Mouse (Mus musculus) midbrain, embryonic 15.5 days (tissue): Measurements from ENCODE around the gene Tomt. TPM values are rescaled to one million over a fixed set of nuclear protein-coding genes. Genes with fewer than 3 reads are reported as not detected.

Experiments
- ATAC-seq: fragments of 200-750 bp; cut with Nextera tagmentation; replicated peaks from 2 replicates; pipeline ENCODE4 v1.8.0; 2017; ENCODE audit warnings: moderate TSS enrichment
- H3K27ac ChIP-seq: fragments of 300-500 bp; sonication (generic); 2 replicates; pipeline ENCODE4 v1.5.1; 2015; ENCODE audit warnings: mild to moderate bottlenecking, inconsistent platforms
- H3K27me3 ChIP-seq: fragments of 300-500 bp; sonication (generic); replicated peaks from 2 replicates; pipeline ENCODE4 v1.6.1; 2015; ENCODE audit warnings: inconsistent platforms
- H3K36me3 ChIP-seq: fragments of 300-500 bp; sonication (generic); replicated peaks from 2 replicates; pipeline ENCODE4 v1.6.1; 2015; ENCODE audit warnings: inconsistent platforms
- H3K4me1 ChIP-seq: fragments of 300-500 bp; sonication (generic); 2 replicates; pipeline ENCODE4 v1.6.1; 2015; ENCODE audit warnings: inconsistent platforms
- H3K4me2 ChIP-seq: fragments of 300-500 bp; sonication (generic); 2 replicates; pipeline ENCODE4 v1.6.1; 2015; ENCODE audit warnings: inconsistent platforms, mild to moderate bottlenecking, moderate library complexity
- H3K4me3 ChIP-seq: fragments of 300-500 bp; sonication (generic); 2 replicates; pipeline ENCODE4 v1.5.1; 2015; ENCODE audit warnings: mild to moderate bottlenecking, inconsistent platforms
- H3K9ac ChIP-seq: fragments of 300-500 bp; sonication (generic); 2 replicates; pipeline ENCODE4 v1.6.1; 2015; ENCODE audit warnings: mild to moderate bottlenecking, inconsistent platforms
- H3K9me3 ChIP-seq: fragments of 300-500 bp; sonication (generic); 2 replicates; pipeline ENCODE4 v1.6.1; 2016; ENCODE audit warnings: inconsistent platforms
- WGBS: fragments of 180-500 bp; shearing (Covaris S2); methylation state at CpG from one replicate; pipeline ENCODE4 v1.1.7; 2015; ENCODE audit warnings: mixed read lengths; 5-methylcytosine and 5-hydroxymethylcytosine counted together
- polyA plus RNA-seq: library from polyadenylated mRNA; unstranded; fragments of >200 nt; fragmentation: Nextera tagmentation; extraction: Ambion mirVana; gene quantifications from 2 replicates; pipeline ENCODE4 v1.2.1, GENCODE M21; 2015

The Tomt gene
- polyA plus RNA-seq, 1 experiment from 2014 or later, result 0.54 TPM

DNA sequence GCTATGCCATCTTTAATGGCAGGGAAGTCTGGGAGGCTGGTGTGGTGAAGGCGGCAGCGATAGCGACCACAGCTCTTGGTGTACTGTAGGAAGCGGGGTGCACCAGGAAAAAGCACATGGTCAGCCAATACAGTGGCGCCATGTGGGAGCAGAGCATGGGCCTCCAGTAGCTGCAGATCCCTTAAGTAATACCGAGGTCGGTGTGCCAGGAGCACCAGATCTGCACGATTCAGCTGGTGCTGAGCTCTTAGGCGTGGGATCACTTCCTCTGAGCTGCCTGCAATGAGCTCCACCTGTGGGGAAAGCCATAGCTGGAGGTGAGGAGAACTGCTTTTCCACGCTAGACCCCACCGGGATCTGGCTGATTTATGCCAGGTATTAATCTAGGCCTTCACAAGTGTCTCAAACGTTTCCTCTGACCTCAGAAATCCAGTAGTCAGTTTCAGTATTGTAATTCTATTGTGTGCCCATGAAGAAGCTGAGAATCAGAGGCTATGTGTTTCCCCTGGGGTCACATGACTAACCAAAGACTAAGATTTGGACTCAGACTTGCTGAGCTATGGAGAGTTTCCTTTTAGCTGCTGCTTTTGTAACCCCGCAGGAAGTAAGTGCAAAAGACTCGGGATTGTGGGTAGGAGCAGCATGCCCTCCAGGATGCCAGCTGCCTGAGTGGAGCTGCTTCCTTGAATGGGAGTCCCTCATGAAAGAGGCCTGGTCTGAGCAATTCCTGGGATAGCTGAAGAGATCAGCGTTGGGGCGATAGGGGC lies 5.6 kb downstream of the Tomt start:
- H3K4me1 ChIP-seq, result peaks cover 13% of the 10 kb centered on the region
- no peak overlapping the region for H3K4me3 ChIP-seq
- H3K36me3 ChIP-seq, result 0 out of 2 replicates have a peak, but pooled peaks cover 3% of the 10 kb centered on the region
- no peaks in the 10 kb centered on the region for H3K9me3 ChIP-seq
- 96% methylated on average over 16 of the region's 16 CpGs for WGBS
- H3K9ac ChIP-seq, result no peak overlapping the region
- no peak overlapping the region for H3K4me2 ChIP-seq
- no peak overlapping the region for H3K27ac ChIP-seq
- H3K27me3 ChIP-seq, result no peaks in the 10 kb centered on the region
- ATAC-seq, result no peak

DNA sequence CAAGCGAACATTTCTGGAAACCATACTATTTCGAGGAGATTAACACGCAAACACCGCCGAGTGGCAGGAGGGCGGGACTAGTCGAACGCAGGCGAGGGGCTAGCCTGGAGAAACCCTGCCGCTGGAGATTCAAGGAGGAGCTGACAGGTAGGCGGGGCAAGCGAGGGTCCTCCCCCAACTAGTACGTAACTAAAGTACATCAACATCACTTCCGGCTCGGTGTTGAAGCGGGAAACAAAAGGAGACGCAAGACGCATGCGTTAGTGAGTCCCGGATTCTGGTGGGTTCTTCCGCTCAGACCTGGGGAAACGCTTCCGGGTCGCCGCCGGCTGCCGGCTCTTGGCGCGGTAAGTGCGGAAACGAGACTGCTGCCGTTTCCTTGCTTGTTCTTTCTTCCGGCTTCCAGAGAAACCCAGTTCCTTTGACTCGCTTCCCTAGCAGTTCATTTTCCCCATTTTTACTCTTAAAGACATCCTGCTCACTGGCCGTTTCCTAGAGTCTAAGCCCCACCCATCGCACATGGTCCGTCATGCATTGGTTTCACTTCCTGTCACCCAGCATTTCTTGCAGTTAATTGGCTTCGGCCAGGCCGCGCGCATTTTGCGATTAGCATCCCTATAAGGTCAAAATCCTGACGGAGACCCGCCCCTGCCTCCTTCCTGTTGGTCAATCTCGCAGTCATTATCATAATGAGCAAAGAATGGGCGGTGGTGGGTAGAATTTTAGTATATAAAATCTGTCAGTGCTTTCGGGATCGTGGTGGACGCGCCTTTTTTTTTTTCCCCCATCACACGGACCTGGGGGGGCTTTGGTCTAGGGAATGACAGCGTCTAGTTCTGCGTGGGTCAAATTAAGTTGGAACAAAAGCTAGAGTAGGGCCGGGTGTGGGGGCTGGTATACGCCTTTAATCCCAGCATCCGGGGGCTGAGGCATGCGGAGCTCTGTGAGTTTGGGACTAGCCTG lies 9.8 kb downstream of the Tomt start:
- Histone ChIP-seq H3K9ac (peak overlapping the region; percentile 65), H3K27me3 (no peaks in the 10 kb centered on the region), H3K27ac (peak overlapping the region; percentile 94), H3K4me2 (peak overlapping the region; percentile 49), H3K36me3 (0 out of 2 replicates have a peak, but pooled peaks cover 3% of the 10 kb centered on the region), H3K4me3 (peak overlapping the region; percentile 73), H3K4me1 (peaks cover 16% of the 10 kb centered on the region), H3K9me3 (no peaks in the 10 kb centered on the region)
- ATAC-seq, result peak; percentile 98
- WGBS, result under 1% methylated on average over 57 of the region's 57 CpGs

DNA sequence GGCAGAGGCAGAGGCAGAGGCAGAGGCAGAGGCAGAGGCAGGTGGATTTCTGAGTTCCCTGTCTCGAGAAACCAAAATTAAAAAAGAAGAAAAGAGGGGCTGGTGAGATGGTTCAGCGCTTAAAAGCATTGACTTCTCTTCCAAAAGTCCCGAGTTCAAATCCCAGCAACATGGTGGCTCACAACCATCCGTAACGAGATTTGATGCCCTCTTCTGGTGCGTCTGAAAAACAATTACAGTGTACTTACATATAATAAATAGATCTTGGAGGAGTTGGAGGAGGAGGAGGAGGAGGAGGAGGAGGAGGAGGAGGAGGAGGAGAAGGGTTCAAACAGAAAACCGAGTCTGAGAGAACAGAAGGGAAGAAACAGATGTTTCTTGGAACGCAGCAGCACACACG lies 10.5 kb downstream of the Tomt start:
- 0 out of 2 replicates have a peak, but pooled peaks cover 3% of the 10 kb centered on the region for H3K36me3 ChIP-seq
- peak overlapping the region; percentile 73 for H3K4me3 ChIP-seq
- no peaks in the 10 kb centered on the region for H3K9me3 ChIP-seq
- no peaks in the 10 kb centered on the region for H3K27me3 ChIP-seq
- H3K4me1 ChIP-seq, result peaks cover 16% of the 10 kb centered on the region
- no peak; the same call in 1 of the 2 replicates for ATAC-seq
- peak overlapping the region; percentile 38 for H3K4me2 ChIP-seq
- H3K27ac ChIP-seq, result peak overlapping the region; percentile 94
- H3K9ac ChIP-seq, result peak overlapping the region; percentile 65
- WGBS, result 36% methylated on average over 9 of the region's 9 CpGs

DNA sequence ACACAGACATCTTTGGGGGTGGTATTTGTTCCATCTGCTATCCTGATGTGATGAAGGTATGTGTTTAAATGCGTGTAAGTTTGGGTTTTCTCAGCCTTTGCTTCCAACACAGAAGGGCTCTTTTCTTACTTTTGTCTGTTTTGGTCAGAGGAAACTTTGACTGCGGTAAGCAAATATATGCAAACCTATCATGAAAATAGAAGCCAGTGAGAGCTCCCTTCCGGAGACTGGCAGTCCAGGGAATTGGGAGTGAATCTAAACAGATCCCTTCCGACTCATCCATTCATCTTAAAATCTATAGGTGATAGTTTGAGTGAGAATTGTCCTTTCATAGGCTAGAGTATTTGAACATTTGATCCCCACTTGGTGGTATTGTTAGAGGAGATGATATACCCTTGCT lies 17.7 kb downstream of the Tomt start:
- ATAC-seq, result no peak
- H3K27ac ChIP-seq, result no peak overlapping the region
- H3K4me3 ChIP-seq, result no peak overlapping the region
- no peak overlapping the region for H3K4me2 ChIP-seq
- no peaks in the 10 kb centered on the region for H3K27me3 ChIP-seq
- no peaks in the 10 kb centered on the region for H3K36me3 ChIP-seq
- 87% methylated on average over 4 of the region's 4 CpGs for WGBS
- H3K9ac ChIP-seq, result no peak overlapping the region
- H3K4me1 ChIP-seq, result no peaks in the 10 kb centered on the region
- H3K9me3 ChIP-seq, result no peaks in the 10 kb centered on the region

DNA sequence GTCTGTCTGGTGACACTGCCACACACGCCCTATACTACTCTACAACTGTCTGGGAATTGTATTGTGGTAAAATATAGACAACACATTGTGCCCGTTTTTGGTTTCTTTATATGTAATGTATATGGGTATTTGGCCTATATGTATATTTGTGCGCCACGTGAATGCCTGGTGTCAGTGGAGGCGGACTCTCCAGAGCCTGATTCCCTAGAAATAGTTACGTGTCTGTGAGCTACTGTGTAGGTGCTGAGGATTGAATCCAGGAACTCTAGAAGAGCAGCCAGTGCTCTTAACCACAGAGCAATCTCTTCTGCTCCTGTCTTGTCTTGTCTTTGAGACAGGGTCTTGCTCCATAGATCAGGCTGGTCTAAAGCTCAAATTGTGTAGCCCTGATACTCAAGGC lies 19.9 kb downstream of the Tomt start:
- Histone ChIP-seq H3K4me2 (no peak overlapping the region), H3K4me1 (no peaks in the 10 kb centered on the region), H3K4me3 (no peak overlapping the region), H3K36me3 (no peaks in the 10 kb centered on the region), H3K9me3 (no peaks in the 10 kb centered on the region), H3K9ac (no peak overlapping the region), H3K27me3 (no peaks in the 10 kb centered on the region), H3K27ac (no peak overlapping the region)
- WGBS, result 87% methylated on average over 6 of the region's 6 CpGs
- ATAC-seq, result no peak

DNA sequence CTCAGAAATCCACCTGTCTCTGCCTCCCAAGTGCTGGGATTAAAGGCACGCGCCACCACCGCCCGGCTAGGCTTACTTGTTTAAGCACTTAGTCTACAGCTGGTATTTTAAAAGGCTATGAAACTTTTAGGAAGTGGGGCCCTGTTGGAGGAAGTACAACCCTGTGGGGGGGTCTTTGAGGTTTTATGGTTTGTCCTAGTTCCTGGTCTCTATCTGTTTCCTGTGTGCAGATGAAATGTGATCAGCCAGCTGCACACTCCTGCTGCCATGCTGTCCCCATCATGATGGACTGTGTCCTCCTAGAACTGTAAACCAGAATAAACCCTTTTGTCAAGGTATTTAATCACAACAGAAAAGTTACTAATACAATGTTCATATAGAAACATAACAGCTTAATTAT lies 22.0 kb downstream of the Tomt start:
- WGBS, result 94% methylated on average over 4 of the region's 4 CpGs
- no peak overlapping the region for H3K4me3 ChIP-seq
- H3K27ac ChIP-seq, result no peak overlapping the region
- ATAC-seq, result no peak
- H3K9me3 ChIP-seq, result no peaks in the 10 kb centered on the region
- H3K36me3 ChIP-seq, result no peaks in the 10 kb centered on the region
- no peak overlapping the region for H3K9ac ChIP-seq
- H3K4me2 ChIP-seq, result no peak overlapping the region
- no peaks in the 10 kb centered on the region for H3K4me1 ChIP-seq
- no peaks in the 10 kb centered on the region for H3K27me3 ChIP-seq

DNA sequence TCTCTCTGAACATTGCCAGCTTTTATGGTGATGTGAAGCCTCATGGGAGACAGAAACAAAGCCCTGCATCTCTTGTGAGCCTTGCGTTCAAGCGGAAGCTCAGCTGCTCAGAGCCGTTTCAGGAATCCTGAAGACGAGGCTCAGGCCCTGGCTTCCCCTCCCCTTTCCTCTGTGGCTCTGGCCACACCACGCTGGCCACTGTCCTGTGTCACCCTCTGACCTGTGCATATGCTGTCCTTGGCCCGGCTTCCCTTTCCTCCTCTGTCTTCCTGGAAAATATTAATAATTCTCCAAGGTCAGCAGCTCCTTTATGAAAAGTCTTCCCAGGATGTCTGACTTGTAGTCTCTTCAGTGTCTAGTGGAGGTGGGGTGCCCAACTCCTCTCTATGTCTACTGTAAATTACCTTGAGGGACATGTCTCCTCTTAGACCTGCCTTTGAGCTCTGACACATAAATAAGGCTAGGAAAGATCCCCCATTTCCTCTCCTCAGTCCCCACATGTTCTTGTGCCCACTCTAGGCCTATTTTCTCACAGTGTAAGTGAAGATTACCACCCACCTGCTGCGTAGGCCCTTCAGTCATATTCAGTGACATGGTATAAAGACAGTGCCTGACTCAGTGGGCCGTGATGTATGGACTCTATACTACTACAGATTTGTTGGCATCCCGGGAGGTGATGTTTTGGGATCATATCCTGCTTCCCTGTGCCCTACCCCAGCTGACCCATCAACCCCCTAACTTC lies 23.6 kb downstream of the Tomt start:
- ATAC-seq, result no peak
- Histone ChIP-seq H3K9me3 (no peaks in the 10 kb centered on the region), H3K4me2 (no peak overlapping the region), H3K36me3 (no peaks in the 10 kb centered on the region), H3K4me1 (no peaks in the 10 kb centered on the region), H3K4me3 (no peak overlapping the region), H3K27ac (no peak overlapping the region), H3K27me3 (no peaks in the 10 kb centered on the region), H3K9ac (no peak overlapping the region)
- 64% methylated on average over 9 of the region's 9 CpGs for WGBS

DNA sequence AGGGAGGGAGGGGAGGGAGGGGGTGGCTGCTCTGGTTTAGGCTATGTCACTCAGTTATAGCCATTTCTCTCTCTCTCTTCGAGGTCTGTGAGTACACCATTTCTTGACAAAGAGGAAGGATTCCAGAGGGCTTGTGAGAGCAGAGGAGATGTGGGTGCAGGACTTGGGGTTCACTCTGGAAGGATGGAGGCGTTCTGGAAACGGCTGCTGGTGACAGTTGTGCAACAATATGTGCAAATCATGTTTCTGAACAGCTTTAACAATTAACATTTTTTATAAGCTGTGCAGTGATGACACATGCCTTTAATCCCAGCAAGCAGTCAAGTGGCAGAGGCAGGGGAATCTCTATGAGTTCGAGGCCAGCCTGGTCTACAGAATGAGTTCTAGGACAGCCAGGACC lies 25.3 kb downstream of the Tomt start:
- Histone ChIP-seq H3K9ac (no peak overlapping the region), H3K36me3 (no peaks in the 10 kb centered on the region), H3K27me3 (no peaks in the 10 kb centered on the region), H3K4me3 (no peak overlapping the region), H3K9me3 (no peaks in the 10 kb centered on the region), H3K27ac (no peak overlapping the region), H3K4me2 (no peak overlapping the region), H3K4me1 (no peaks in the 10 kb centered on the region)
- ATAC-seq, result no peak
- WGBS, result 81% methylated on average over 4 of the region's 4 CpGs

DNA sequence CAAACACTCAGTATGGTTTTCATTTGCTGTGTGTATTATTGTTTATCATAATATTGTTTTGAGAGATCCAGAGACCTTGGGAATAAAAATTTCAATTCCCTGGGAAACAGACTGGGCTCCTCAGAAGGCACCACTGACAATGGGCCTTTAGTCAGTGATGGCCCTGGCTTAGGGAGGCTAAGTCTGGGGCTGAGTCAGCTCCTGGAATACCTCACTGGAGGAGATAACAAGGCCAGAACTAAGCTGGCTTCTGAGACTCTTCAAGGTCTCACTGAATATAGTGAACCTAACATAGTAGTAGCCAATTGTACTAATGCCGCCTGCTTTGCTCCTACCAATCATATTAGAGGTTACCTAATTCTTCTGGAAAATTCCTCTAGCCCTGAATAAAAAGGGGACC lies 30.2 kb downstream of the Tomt start:
- Histone ChIP-seq H3K9ac (no peak overlapping the region), H3K4me2 (no peak overlapping the region), H3K4me3 (no peak overlapping the region), H3K4me1 (no peaks in the 10 kb centered on the region), H3K27me3 (no peaks in the 10 kb centered on the region), H3K36me3 (no peaks in the 10 kb centered on the region), H3K27ac (no peak overlapping the region), H3K9me3 (no peaks in the 10 kb centered on the region)
- WGBS, result 93% methylated on average over 1 of the region's 1 CpGs
- ATAC-seq, result no peak

DNA sequence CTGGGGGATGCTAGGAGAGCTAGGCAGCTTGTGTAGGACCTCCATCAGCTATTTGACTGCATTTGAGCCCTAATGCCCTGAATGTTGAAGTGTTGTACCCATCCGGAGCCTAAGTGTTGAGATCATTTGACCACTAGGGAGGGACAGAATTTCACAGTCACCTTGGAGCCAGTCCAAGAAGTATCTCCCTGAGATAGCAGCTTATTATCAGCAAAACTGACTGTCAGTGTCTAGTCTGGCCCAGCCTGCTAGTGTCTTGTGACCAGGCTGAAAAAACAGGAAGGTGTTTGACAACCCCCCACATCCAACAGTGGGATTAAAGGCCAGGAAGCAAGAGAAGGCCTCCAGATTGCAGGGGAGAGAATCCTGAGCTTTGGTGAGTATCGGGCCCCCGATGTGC lies 34.9 kb downstream of the Tomt start:
- H3K9me3 ChIP-seq, result no peaks in the 10 kb centered on the region
- H3K27me3 ChIP-seq, result no peaks in the 10 kb centered on the region
- WGBS, result 92% methylated on average over 3 of the region's 3 CpGs

DNA sequence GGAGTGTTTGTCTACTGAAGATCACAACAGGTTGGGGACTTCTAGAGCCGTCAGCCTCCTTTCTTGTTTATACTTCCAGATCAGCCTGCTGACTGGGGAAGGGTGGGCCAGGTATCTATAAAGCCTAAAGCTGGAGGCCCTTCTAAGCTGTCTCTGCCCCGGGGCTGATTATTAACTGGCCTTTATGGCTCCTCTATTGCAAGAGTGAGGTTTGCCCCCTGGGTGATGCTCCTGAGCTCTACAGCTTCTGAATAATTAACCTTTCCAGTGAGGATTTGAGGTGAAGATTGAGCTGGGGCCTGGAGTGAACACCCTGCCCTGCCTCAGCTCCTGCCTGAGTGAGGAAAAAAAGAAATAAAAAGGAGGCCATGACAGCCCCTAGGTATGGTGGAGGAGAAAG lies 35.5 kb downstream of the Tomt start, which contains the start of gene Folr1:
Folr1 (minus strand) TSS at position 160 of the 400 bp plus-strand sequence.
- Histone ChIP-seq H3K36me3 (no peaks in the 10 kb centered on the region), H3K4me3 (no peak within 1 kb of the TSS), H3K27me3 (no peaks in the 10 kb centered on the region), H3K4me1 (peaks cover 6% of the 10 kb centered on the region; the same call in 1 of the 2 replicates), H3K9ac (no peak within 1 kb of the TSS), H3K27ac (no peak within 1 kb of the TSS), H3K4me2 (no peak within 1 kb of the TSS), H3K9me3 (no peaks in the 10 kb centered on the region)
- WGBS, result 77% methylated on average over 2 of the region's 2 CpGs
- ATAC-seq, result no peak

More for the DNA sequence above, 34.9 kb downstream of the Tomt start:
- Histone ChIP-seq H3K4me3 (no peak overlapping the region), H3K36me3 (no peaks in the 10 kb centered on the region), H3K4me2 (no peak overlapping the region), H3K27ac (no peak overlapping the region), H3K9ac (no peak overlapping the region), H3K4me1 (peaks cover 6% of the 10 kb centered on the region; the same call in 1 of the 2 replicates)
- ATAC-seq, result no peak

DNA sequence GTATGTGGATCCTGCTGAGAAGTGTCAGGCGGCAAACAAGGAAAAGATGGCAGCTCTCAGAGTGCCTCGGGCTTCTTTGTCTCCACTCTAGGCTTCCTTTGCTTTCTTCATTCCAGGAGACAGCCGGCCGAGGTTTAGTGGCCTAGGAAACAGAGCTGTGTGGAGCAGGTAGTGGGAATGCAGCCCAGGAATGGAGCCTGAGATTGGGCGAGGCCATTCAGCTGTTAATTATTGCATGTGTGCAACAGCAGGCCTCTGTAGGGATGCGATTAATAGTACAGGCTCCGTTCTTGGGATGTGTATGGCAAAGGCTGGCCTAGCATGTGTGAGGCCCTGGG lies 37.0 kb downstream of the Tomt start:
- no peak overlapping the region for H3K9ac ChIP-seq
- H3K4me1 ChIP-seq, result peaks cover 6% of the 10 kb centered on the region; the same call in 1 of the 2 replicates
- ATAC-seq, result no peak
- no peaks in the 10 kb centered on the region for H3K27me3 ChIP-seq
- H3K4me3 ChIP-seq, result no peak overlapping the region
- no peak overlapping the region for H3K4me2 ChIP-seq
- WGBS, result 23% methylated on average over 7 of the region's 7 CpGs
- no peaks in the 10 kb centered on the region for H3K9me3 ChIP-seq
- no peak overlapping the region for H3K27ac ChIP-seq
- no peaks in the 10 kb centered on the region for H3K36me3 ChIP-seq
